Mouse (Mus musculus) MEL (cell line): ENCODE data around the gene Arap2. TPM values are rescaled to one million over a fixed set of nuclear protein-coding genes. Genes with fewer than 3 reads are reported as not detected.

ENCODE experiments used
- DNase-seq: peaks from one replicate; pipeline ENCODE4 v3.0.0; 2011; ENCODE audit warnings: low read depth, low spot score
- H3K27ac ChIP-seq: 2 replicates; pipeline ENCODE4 v1.5.1; 2012; ENCODE audit warnings: low read depth, mild to moderate bottlenecking, control low read depth, low read length, moderate library complexity; ENCODE audit not compliant: control insufficient read depth
- H3K27me3 ChIP-seq, 2 experiments: fragments of 150-350 bp in 1 of 2; sonication (generic) in 1 of 2; 2 replicates each; pipeline ENCODE4 v1.6.1; 2012; ENCODE audit warnings: low read length in 2 of 2, mild to moderate bottlenecking in 2 of 2, improper control_type of control experiment in 1 of 2, moderate library complexity in 1 of 2; ENCODE audit not compliant: insufficient read depth in 2 of 2, control insufficient read depth in 1 of 2
- H3K36me3 ChIP-seq, 2 experiments: 2 replicates each; pipeline ENCODE4 v1.6.1; 2012 to 2014; ENCODE audit warnings: low read length in 2 of 2, improper control_type of control experiment in 1 of 2, inconsistent platforms in 1 of 2, mild to moderate bottlenecking in 1 of 2; ENCODE audit not compliant: insufficient read depth in 2 of 2, control insufficient read depth in 1 of 2
- H3K4me1 ChIP-seq, 2 experiments: fragments of 150-350 bp in 1 of 2; sonication (generic) in 1 of 2; 2 replicates each; pipeline ENCODE4 v1.6.1; 2012; ENCODE audit warnings: low read length in 2 of 2, improper control_type of control experiment in 1 of 2, mild to moderate bottlenecking in 1 of 2; ENCODE audit not compliant: insufficient read depth in 2 of 2, control insufficient read depth in 1 of 2
- H3K4me3 ChIP-seq, 2 experiments: fragments of 150-350 bp in 1 of 2; sonication (generic) in 1 of 2; 2 replicates each; pipeline ENCODE4 v1.5.1; 2012; ENCODE audit warnings: low read depth in 2 of 2, low read length in 2 of 2, mild to moderate bottlenecking in 2 of 2, moderate library complexity in 2 of 2, control low read depth in 1 of 2, improper control_type of control experiment in 1 of 2; ENCODE audit not compliant: control insufficient read depth in 1 of 2, insufficient read depth in 1 of 2
- H3K79me2 ChIP-seq: 2 replicates; pipeline ENCODE4 v1.6.1; 2012; ENCODE audit warnings: mild to moderate bottlenecking, low read length, moderate library complexity; ENCODE audit not compliant: control insufficient read depth, poor library complexity, insufficient read depth
- H3K9ac ChIP-seq: 2 replicates; pipeline ENCODE4 v1.6.1; 2012; ENCODE audit warnings: low read depth, mild to moderate bottlenecking, control low read depth, low read length, moderate library complexity; ENCODE audit not compliant: control insufficient read depth, poor library complexity, severe bottlenecking
- H3K9me3 ChIP-seq: fragments of 150-350 bp; sonication (generic); replicated peaks from 2 replicates; pipeline ENCODE4 v1.6.1; 2012; ENCODE audit warnings: mild to moderate bottlenecking, low read length, improper control_type of control experiment, moderate library complexity; ENCODE audit not compliant: insufficient read depth
- CHD1 ChIP-seq: IDR thresholded peaks from 2 replicates; pipeline ENCODE4 v1.6.1; 2012; ENCODE audit warnings: low read depth, mild to moderate bottlenecking, inconsistent platforms, low read length, improper control_type of control experiment
- CTCF ChIP-seq, 3 experiments: IDR thresholded peaks in 2 of 3; conservative IDR thresholded peaks in 1 of 3; 2 replicates each; pipeline ENCODE4 v1.5.1; 2011 to 2012; ENCODE audit warnings: low read length in 3 of 3, low read depth in 2 of 3, mild to moderate bottlenecking in 2 of 3, improper control_type of control experiment in 1 of 3, inconsistent platforms in 1 of 3, mixed read lengths in 1 of 3, moderate library complexity in 1 of 3; ENCODE audit not compliant: control insufficient read depth in 1 of 3, insufficient read depth in 1 of 3, poor library complexity in 1 of 3, severe bottlenecking in 1 of 3
- E2F4 ChIP-seq: IDR thresholded peaks from 2 replicates; pipeline ENCODE4 v1.6.1; 2011; ENCODE audit warnings: low read depth, low read length, improper control_type of control experiment, borderline replicate concordance
- ELF1 ChIP-seq: IDR thresholded peaks from 2 replicates; pipeline ENCODE4 v1.6.1; 2014; ENCODE audit warnings: low read depth, mild to moderate bottlenecking, inconsistent platforms, low read length, improper control_type of control experiment, moderate library complexity
- ETS1 ChIP-seq: IDR thresholded peaks from 2 replicates; pipeline ENCODE4 v1.6.1; 2012; ENCODE audit warnings: low read depth, mild to moderate bottlenecking, inconsistent platforms, low read length, improper control_type of control experiment, moderate library complexity
- GABPA ChIP-seq: IDR thresholded peaks from 2 replicates; pipeline ENCODE4 v1.6.1; 2012; ENCODE audit warnings: low read depth, mild to moderate bottlenecking, inconsistent platforms, low read length, improper control_type of control experiment, moderate library complexity
- GATA1 ChIP-seq: IDR thresholded peaks from 2 replicates; pipeline ENCODE4 v1.6.1; 2011; ENCODE audit warnings: low read depth, low read length, improper control_type of control experiment
- MAX ChIP-seq: IDR thresholded peaks from 2 replicates; pipeline ENCODE4 v1.6.1; 2011; ENCODE audit warnings: low read length, improper control_type of control experiment
- MAZ ChIP-seq: IDR thresholded peaks from 2 replicates; pipeline ENCODE4 v1.6.1; 2012; ENCODE audit warnings: low read depth, mild to moderate bottlenecking, inconsistent platforms, low read length, improper control_type of control experiment
- MYC ChIP-seq: IDR thresholded peaks from 2 replicates; pipeline ENCODE4 v1.6.1; 2011; ENCODE audit warnings: low read depth, mild to moderate bottlenecking, low read length, improper control_type of control experiment, moderate library complexity
- NRF1 ChIP-seq: IDR thresholded peaks from 2 replicates; pipeline ENCODE4 v1.6.1; 2014; ENCODE audit warnings: low read depth, mild to moderate bottlenecking, inconsistent platforms, low read length, improper control_type of control experiment, moderate library complexity; ENCODE audit not compliant: poor library complexity, insufficient read depth, severe bottlenecking
- POLR2AphosphoS5 ChIP-seq: IDR thresholded peaks from 2 replicates; pipeline ENCODE4 v1.6.1; 2012; ENCODE audit warnings: low read depth, borderline replicate concordance, mild to moderate bottlenecking, inconsistent platforms, low read length, moderate library complexity, mixed read lengths
- RCOR1 ChIP-seq: IDR thresholded peaks from 2 replicates; pipeline ENCODE4 v1.6.1; 2012; ENCODE audit warnings: low read depth, mild to moderate bottlenecking, inconsistent platforms, low read length, improper control_type of control experiment
- SIN3A ChIP-seq: IDR thresholded peaks from 2 replicates; pipeline ENCODE4 v1.6.1; 2012; ENCODE audit warnings: low read length, improper control_type of control experiment, inconsistent platforms
- SMC3 ChIP-seq: IDR thresholded peaks from 2 replicates; pipeline ENCODE4 v1.6.1; 2011; ENCODE audit warnings: low read depth, low read length, improper control_type of control experiment
- TAL1 ChIP-seq: IDR thresholded peaks from 2 replicates; pipeline ENCODE4 v1.6.1; 2012; ENCODE audit warnings: mild to moderate bottlenecking, inconsistent platforms, low read length, moderate library complexity, mixed read lengths
- TCF12 ChIP-seq: IDR thresholded peaks from 2 replicates; pipeline ENCODE4 v1.6.1; 2014; ENCODE audit warnings: low read depth, mild to moderate bottlenecking, inconsistent platforms, low read length, improper control_type of control experiment, moderate library complexity
- USF1 ChIP-seq: IDR thresholded peaks from 2 replicates; pipeline ENCODE4 v1.6.1; 2014; ENCODE audit warnings: low read depth, mild to moderate bottlenecking, inconsistent platforms, low read length, improper control_type of control experiment, moderate library complexity
- USF2 ChIP-seq, 2 experiments: IDR thresholded peaks; 2 replicates each; pipeline ENCODE4 v1.6.1; 2011 to 2012; ENCODE audit warnings: improper control_type of control experiment in 2 of 2, low read length in 2 of 2, borderline replicate concordance in 1 of 2, inconsistent platforms in 1 of 2, low read depth in 1 of 2, mild to moderate bottlenecking in 1 of 2; ENCODE audit not compliant: insufficient read depth in 1 of 2
- ZMIZ1 ChIP-seq: IDR thresholded peaks from 2 replicates; pipeline ENCODE4 v1.6.1; 2012; ENCODE audit warnings: low read depth, mild to moderate bottlenecking, inconsistent platforms, low read length, improper control_type of control experiment, moderate library complexity
- ZNF384 ChIP-seq: IDR thresholded peaks from 2 replicates; pipeline ENCODE4 v1.6.1; 2012; ENCODE audit warnings: low read depth, mild to moderate bottlenecking, inconsistent platforms, low read length, improper control_type of control experiment
- polyA plus RNA-seq, 2 experiments: library from polyadenylated mRNA; stranded (reverse) in 1 of 2; unstranded in 1 of 2; fragments of >175 nt in 1 of 2; fragments of >200 nt in 1 of 2; gene quantifications; 2 replicates each; pipeline versions ENCODE4 v1.2.1 to v1.2.4; 2012; ENCODE audit warnings: low replicate concordance in 2 of 2, low read depth in 1 of 2; ENCODE audit not compliant: insufficient read length in 2 of 2, insufficient read depth in 1 of 2, missing spikeins in 1 of 2
- total RNA-seq: library from RNA; depleted of rRNA; stranded (reverse); fragments of 300-350 nt; gene quantifications from 2 replicates; pipeline ENCODE4 v1.2.3, GENCODE M21; 2012

Arap2 gene
- total and polyA plus RNA-seq, 3 experiments = not detected

DNA sequence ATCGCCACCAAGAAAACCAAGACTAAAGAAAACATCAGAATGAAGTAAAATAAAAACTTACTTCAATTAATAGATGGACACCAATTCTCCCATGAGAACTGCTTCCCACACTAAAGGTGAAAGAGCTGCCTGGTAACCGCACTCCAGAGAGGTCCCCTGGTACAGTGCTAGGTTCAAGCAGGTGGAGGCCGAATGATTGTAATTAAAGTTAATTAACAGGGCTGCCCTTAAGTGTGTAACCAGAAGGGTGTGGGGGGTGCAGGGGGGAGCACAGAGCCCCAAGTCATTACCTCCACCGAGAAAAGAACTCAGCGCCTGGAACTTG is 538 bp downstream of the Arap2 start:
- TF ChIP-seq NRF1 = no peak
- no peak for TF ChIP-seq CHD1
- no peak for TF ChIP-seq TAL1
- no peak for TF ChIP-seq GABPA
- TF ChIP-seq SMC3 = no peak
- TF ChIP-seq ZMIZ1 = no peak
- TF ChIP-seq ZNF384 = no peak
- no peak for TF ChIP-seq MAZ
- TF ChIP-seq RCOR1 = no peak
- TF ChIP-seq CTCF (IDR thresholded peaks at IDR 0.05 in 2 of 3, conservative IDR thresholded peaks at IDR 0.05 in 1 of 3; ENCODE audit: control insufficient read depth in 1 of 3, insufficient read depth in 1 of 3, low read depth in 2 of 3, low read length in 3 of 3, poor library complexity in 1 of 3, severe bottlenecking in 1 of 3) = no peak
- TF ChIP-seq, all 39 proteins: peak for 0
- no peak for DNase-seq
- Histone ChIP-seq H3K27ac (no peak overlapping the region), H3K27me3 (no peaks in the 10 kb centered on the region), H3K79me2 (no peaks in the 10 kb centered on the region), H3K4me3 (no peak overlapping the region), H3K4me1 (no peaks in the 10 kb centered on the region; a peak in 1 of 4 replicates), H3K9me3 (no peaks in the 10 kb centered on the region), H3K9ac (no peak overlapping the region), H3K36me3 (no peaks in the 10 kb centered on the region)

DNA sequence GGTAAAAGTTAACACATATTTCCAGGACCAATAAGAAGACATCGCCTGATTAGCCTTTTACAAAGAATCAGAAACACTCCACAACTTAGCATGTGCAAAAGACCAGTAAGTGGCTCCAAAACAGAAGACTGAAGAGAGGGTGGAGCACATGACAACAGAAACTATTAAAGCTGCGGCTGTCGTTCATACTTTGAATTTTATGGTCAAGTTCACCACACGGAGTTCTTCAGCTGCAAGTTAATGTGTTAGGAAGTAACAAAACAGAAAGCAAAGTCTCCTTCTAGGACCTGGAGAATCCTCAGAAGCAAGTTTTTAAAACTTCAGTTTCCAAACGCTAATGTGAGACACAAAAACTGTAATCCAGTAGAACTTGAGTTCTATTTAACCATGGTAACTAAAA is 1.8 kb downstream of the Arap2 start:
- no peak overlapping the region for H3K27ac ChIP-seq

DNA sequence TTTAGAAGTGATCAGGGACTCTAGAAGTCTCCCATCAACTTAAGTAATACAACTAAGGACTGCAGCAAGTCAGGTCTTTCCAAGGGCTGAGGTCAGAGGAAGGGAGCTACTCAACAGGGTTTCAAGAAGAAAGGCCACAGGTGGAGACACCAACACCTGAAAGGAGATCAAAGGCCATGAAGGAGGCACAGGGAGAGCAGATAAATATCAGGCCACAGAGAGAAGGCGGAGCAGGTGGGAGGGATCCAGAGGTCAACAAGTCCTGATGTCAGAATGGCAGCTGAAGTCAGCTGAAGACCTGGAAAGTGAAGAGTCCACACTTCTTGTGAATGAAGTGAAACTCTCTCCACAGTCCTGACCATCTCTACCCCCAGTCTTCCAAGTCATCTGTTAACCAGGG is 2.9 kb downstream of the Arap2 start:
- no peak overlapping the region for H3K9ac ChIP-seq
- no peak for DNase-seq
- no peaks in the 10 kb centered on the region; a peak in 1 of 4 replicates for H3K4me1 ChIP-seq
- H3K27me3 ChIP-seq = no peaks in the 10 kb centered on the region
- no peak overlapping the region for H3K4me3 ChIP-seq
- no peak overlapping the region for H3K27ac ChIP-seq
- H3K9me3 ChIP-seq = no peaks in the 10 kb centered on the region
- H3K79me2 ChIP-seq = no peaks in the 10 kb centered on the region
- TF ChIP-seq ETS1 (no peak), USF2 (IDR thresholded peaks at IDR 0.05; ENCODE audit: borderline replicate concordance in 1 of 2, insufficient read depth in 1 of 2, low read depth in 1 of 2, low read length in 2 of 2) (no peak), E2F4 (no peak), ELF1 (no peak), SIN3A (no peak), USF1 (no peak), MYC (no peak), TCF12 (no peak), CTCF (IDR thresholded peaks at IDR 0.05 in 2 of 3, conservative IDR thresholded peaks at IDR 0.05 in 1 of 3; ENCODE audit: control insufficient read depth in 1 of 3, insufficient read depth in 1 of 3, low read depth in 2 of 3, low read length in 3 of 3, poor library complexity in 1 of 3, severe bottlenecking in 1 of 3) (no peak)
- no peaks in the 10 kb centered on the region for H3K36me3 ChIP-seq

More for the DNA sequence above, 1.8 kb downstream of the Arap2 start:
- Histone ChIP-seq H3K4me1 (no peaks in the 10 kb centered on the region; a peak in 1 of 4 replicates), H3K9me3 (no peaks in the 10 kb centered on the region), H3K9ac (no peak overlapping the region), H3K79me2 (no peaks in the 10 kb centered on the region), H3K4me3 (no peak overlapping the region), H3K36me3 (no peaks in the 10 kb centered on the region), H3K27me3 (no peaks in the 10 kb centered on the region)
- no peak for DNase-seq
- TF ChIP-seq GATA1 = no peak
- TF ChIP-seq TAL1 = no peak
- no peak for TF ChIP-seq CTCF (IDR thresholded peaks at IDR 0.05 in 2 of 3, conservative IDR thresholded peaks at IDR 0.05 in 1 of 3; ENCODE audit: control insufficient read depth in 1 of 3, insufficient read depth in 1 of 3, low read depth in 2 of 3, low read length in 3 of 3, poor library complexity in 1 of 3, severe bottlenecking in 1 of 3)
- no peak for TF ChIP-seq POLR2AphosphoS5
- no peak for TF ChIP-seq RCOR1
- no peak for TF ChIP-seq MAX
- no peak for TF ChIP-seq ZNF384
- TF ChIP-seq MYC = no peak
